Mouse (Mus musculus) brain, embryonic 14.5 days (tissue): ENCODE data around the gene Sgms1. TPM values are rescaled to one million over a fixed set of nuclear protein-coding genes. Genes with fewer than 3 reads are reported as not detected.

Experiments used
- DNase-seq: peaks from one replicate; pipeline ENCODE4 v3.0.0-alpha.2; 2011; ENCODE audit warnings: low read depth
- CTCF ChIP-seq: fragments of 200-500 bp; IDR thresholded peaks from 2 replicates; pipeline ENCODE4 v1.5.1; 2012; ENCODE audit warnings: inconsistent platforms, mild to moderate bottlenecking, moderate library complexity, borderline replicate concordance; ENCODE audit not compliant: insufficient read depth, insufficient read length; ENCODE audit errors: extremely low read depth
- POLR2A ChIP-seq: fragments of 200-500 bp; IDR thresholded peaks from 2 replicates; pipeline ENCODE4 v1.6.1; 2012; ENCODE audit warnings: mild to moderate bottlenecking, inconsistent platforms, borderline replicate concordance; ENCODE audit not compliant: poor library complexity, insufficient read depth, insufficient read length, severe bottlenecking; ENCODE audit errors: extremely low read depth
- polyA plus RNA-seq: library from polyadenylated mRNA; depleted of rRNA; stranded (reverse); fragments of >200 nt; gene quantifications from 2 replicates; pipeline ENCODE4 v1.2.3, GENCODE M21; 2012

Sgms1 gene
- polyA plus RNA-seq, 1 experiment: 13.6 TPM

DNA sequence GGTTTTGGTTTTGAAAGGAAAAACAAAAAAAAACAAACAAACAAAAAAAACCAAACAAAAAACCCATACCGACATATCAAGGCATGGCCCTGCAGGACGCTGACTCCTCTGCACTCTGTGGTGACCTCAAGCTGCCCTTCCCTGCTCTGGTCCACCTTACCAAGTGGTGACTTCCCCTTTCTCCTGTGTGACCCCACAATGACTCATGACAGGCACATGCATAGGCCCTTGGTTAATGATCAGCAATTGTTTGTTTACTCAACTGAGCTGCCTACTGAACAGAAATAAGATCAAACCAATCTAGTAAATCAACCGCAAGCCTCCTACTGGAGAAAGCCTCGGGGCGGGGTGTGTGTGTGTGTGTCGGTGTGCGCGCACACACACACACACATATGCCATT is 112.7 kb downstream of the Sgms1 start:
- no peak for DNase-seq
- TF ChIP-seq CTCF (no peak), POLR2A (no peak)

DNA sequence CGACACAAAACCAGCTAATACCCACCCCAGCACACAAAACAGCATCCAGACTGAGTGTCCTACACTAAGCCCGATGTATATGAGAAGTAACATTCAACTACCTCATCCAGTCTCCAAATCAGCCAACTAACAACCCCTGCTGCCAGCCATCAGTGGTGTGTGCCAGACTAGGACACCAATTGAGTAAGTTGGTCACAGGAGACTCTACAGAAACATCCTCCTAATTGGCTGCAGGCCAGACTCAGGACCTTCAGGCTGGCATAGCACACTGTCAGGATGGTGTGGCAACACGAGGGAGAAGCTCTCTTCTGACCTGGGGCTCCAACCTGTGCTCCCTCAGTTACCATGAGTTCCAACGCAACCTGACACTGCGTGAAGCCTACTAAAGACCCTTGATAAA is 113.3 kb downstream of the Sgms1 start:
- no peak for DNase-seq
- TF ChIP-seq CTCF (no peak), POLR2A (no peak)

DNA sequence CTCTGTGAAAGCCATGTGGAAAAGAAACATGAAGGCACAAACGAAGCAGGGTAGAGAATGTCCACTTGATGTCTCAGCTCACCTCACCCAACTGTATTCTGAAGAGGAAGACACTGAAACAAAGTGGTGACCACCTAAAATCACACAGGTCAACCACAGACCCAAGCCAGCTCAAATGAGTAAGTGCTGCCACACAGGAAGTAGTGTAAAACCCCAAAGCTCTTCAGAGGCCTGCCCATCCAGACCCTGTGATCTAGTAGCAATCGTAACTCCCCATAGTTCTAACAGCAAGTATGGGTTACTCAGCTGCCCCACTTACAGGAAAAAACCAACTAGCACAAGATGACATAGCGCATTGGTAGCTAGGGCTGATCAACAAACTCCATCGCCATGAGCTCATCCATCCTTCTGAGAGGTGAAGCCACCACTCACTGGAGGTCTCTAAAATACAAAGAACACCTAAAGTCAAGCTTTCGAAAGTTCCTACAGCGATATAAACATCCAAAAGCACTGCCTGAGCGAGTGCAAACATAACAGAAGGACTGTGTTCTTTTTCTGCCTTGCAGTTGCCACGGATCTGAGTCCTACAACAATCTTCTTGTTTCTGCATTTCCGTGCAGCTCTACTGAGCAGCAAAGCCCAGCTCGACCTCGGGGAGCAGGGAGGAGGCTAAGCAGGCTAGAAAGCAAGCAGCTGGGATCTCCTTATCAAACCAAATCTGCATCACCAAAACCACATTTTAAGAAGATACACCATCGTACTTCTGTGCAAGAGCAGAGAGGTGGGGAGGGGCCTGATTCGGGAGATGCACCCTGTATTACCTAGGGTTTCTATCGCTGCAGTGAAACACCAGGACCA is 114.2 kb downstream of the Sgms1 start:
- DNase-seq: no peak

DNA sequence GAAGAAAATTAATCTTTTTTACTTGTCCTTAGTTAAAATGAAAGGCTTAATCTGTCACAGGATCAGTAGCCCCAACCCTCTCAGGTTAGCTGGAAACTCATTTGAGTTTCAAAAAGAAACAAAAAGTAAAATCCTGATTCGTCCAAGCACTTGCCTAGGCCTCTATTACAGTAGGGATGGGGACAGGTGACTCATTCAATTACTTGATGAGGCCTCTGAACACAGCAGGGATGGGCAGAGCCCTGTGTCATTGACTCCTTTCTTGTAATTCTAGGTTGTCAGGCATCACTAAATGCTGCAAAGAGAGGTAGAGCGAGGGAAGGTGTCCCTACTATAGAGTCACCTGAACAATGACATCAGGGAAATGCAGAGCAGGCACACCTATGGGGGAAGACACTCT is 115.4 kb downstream of the Sgms1 start:
- DNase-seq: no peak
- TF ChIP-seq POLR2A: no peak
- TF ChIP-seq CTCF: no peak

More for the DNA sequence above, 114.2 kb downstream of the Sgms1 start:
- TF ChIP-seq CTCF (no peak), POLR2A (no peak)

DNA sequence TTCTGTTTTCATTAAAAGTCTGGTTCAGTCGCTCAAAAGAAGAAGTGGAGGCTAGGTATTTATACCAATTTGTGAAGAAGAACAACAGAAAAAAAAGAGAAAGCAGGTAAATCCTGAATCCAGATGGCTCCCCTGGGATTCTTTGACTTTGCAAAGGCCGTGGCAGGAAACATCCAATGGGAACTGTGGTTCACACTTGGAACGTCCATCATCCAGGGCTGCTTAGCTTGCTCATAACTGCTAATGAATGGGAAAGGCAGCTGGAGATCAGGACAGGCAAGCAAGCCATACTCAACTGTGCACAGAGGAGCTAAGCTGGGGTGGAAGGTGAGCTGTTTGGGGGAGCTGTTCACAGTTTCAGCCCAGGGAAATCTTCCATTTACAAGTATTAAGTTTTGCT is 115.8 kb downstream of the Sgms1 start:
- TF ChIP-seq POLR2A (no peak), CTCF (no peak)
- no peak for DNase-seq

DNA sequence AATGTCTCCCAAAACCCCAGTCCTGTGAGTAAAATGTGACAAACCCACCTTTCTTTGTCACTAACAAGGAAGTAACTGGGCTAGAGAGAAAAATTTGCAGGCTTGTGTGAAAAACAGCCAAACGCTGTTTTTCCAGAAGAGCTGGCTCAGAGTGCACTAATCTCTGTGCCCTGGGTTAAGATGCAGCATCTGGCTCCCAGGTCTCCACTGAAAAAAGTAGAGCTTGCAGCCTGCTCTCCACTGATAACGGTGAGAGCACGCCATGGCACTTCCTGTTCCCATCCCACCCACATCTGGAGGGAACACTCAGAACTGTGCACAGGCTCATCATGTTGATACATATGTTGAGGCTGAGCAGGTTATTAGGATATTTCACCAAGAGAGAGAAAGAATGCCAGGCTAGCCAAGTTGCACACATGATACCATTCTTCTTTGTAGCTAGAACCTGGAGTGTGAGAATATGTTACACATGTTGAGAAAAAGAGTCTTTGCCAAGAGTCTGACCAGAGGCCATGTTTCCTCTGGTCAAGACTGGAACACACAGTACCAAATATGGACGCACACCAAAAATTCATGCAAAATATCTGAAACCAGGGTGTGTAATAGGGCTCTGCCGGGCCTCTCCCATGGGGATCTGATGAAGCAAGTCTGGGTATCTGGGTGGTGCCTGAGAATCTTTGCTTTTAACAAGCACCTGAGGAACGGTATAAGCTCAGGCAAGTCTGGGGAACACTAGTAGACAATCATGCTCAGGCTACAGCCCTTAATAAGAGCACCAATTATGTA is 116.8 kb downstream of the Sgms1 start:
- DNase-seq: no peak

DNA sequence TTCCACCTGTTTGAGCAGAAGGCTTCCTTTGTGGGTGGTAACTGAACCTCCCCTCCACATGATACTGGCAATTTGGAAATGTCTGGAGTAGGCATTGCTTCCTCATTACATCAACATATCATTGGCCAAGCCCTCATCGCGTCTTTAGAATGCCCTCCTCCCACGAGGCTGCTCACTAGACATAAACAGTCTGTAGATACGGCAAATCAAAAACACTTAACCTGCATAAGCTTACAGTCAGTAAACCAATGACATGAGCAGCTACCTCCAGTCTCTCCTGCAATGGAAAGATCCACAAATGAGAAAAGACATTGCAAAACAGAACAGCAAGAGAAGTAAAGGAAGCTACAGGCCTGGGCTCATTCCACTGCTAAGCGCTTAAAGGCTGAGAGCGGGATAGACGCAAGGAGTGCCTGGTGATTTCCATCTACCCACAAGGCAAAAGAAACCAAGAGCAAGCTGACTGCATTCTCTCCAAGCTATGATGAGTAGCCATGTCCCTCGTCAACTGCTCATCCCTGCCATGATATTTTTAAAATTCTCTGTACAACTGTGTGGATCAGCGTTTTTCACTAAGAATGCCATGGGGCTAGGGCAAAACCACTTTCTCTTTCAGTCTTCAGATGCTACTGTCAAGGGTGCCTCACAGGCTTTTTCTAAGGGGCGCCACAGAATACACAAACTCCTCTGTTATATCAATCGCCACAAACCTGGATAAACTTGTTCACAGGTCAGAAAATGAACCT is 117.9 kb downstream of the Sgms1 start:
- no peak for TF ChIP-seq POLR2A
- TF ChIP-seq CTCF: no peak
- no peak for DNase-seq

More for the DNA sequence above, 116.8 kb downstream of the Sgms1 start:
- TF ChIP-seq CTCF (no peak), POLR2A (no peak)

DNA sequence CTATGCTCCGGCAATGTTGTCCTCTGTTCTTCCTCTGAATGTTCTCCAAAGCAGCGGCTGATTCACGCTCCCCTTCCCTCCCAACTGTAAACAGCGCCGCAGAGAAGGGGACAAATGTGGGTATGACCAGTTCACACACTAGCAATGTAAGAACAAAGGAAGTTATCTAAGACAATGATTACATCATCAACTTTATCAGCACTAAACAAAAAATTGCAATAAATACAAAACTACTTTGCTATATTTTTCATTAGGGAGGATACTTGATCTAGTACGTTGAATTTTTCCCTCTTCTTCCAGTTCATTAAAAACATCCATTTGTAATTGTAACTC is 119.7 kb downstream of the Sgms1 start:
- no peak for DNase-seq
- TF ChIP-seq POLR2A (no peak), CTCF (no peak)

DNA sequence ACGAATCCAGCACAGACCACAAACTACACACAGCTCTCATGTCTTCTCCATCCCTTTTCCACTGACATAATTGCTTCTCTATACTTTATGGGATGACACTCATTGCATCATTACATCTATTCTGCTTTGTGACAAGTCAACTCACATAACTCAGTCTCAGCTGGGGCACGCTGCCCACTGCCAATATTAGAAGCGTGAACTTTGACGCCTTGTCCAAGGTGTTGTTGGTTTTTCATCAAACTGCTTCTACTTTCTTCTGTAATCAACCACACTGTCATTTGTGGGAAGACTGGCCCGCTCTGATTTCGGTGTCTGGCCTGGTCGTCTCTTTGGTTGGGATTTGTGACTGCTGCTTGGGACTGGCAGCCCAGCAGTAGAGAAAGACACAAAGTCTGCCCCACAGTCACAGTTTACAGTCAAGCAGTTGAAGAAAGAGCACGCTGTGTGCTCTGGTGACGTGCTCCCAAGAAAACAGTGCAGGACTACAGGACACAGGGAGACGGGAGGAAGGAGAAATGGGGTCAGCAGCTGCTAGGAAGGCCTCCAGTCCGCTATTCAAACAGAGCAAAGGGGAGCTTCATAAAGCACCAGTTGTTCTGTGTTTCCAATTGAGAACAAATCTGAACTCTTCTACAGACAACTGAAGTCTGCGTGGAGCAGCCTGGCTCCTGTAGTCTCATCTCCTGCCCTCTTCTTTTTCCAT is 120.2 kb downstream of the Sgms1 start:
- TF ChIP-seq POLR2A (no peak), CTCF (no peak)
- no peak for DNase-seq

DNA sequence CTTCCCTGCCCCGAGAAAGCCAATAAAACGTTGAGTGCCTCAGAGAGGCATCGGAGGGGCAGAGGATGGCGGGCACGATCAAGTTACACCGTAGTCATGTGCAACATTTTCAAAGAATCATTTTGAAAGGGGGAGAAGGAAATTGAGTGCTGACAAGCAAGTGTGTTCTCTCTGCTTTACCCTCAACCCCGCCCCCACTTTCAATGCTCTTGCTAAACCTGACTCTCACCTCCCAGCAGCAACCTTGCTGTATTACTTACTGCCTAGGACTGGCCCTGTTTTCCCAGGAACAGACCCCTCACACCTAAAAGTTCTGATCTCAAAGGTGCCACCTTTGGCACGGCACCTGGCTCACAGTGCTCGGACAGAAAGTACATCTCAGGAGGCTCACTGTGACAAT is 121.0 kb downstream of the Sgms1 start:
- TF ChIP-seq POLR2A: no peak
- no peak for TF ChIP-seq CTCF
- no peak for DNase-seq
